Mouse (Mus musculus): ENCODE results near the gene Rab7b.

Gene Rab7b

DNA sequence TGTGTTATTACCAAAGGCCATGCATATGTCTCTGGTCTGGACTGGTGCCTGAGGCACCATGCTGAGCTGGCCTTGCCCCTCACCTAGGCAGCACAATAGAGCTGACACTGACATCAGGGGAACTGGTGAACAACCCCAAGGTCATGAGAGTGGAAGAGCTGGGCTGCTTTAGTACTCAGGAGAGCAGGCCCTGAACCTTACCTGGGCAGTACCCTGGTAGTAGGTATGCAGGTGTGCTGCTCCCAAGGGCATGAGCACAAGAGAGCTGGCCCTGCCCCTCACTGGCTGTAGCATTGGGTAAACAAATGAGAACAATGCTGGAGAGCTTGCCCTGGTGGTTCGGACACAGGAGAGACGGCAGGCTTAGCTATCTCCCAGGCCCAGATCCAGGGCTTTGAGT lies 6.8 kb downstream of the Rab7b start:
- CTCF ChIA-PET: no interaction called here

DNA sequence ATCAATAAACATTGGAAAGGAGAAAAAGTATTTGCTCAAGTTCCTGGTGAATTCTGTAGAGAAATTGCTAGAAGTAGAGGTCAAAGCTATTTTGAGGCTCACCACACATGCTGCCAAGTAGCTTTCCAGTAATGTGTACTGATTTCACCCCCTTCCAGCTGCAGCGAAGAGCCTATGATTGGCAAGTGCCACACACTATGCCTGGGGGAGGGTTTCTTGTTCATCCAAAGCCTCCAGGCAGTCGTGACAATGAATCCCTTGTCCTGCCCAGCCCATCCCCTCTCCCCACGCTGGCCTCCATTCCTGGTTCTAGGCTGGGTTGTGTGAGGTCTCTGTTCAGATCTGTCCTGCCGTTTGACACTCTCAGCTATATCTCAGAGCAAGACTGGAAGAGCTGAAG lies 7.8 kb downstream of the Rab7b start:
- CTCF ChIA-PET: no interaction called here

DNA sequence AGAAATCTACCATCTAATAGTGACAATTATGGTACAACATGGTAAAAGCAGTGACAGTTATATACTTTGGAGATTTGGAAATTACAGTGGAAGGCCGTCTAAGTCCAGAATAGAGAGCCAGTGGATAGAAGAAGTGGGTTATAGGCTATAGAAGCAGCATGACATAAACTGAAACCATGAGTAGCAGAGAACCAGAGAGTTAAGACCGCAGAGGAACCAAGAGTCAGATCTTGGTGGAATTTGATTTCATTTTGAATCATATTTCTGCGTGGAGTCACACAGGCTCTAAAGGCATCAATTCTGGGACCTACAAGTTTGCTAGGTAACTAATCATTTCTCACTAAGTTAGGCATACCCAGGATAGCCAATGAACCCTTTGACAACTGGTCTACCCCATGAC lies 10.3 kb downstream of the Rab7b start:
- CTCF ChIA-PET: no interaction called here

DNA sequence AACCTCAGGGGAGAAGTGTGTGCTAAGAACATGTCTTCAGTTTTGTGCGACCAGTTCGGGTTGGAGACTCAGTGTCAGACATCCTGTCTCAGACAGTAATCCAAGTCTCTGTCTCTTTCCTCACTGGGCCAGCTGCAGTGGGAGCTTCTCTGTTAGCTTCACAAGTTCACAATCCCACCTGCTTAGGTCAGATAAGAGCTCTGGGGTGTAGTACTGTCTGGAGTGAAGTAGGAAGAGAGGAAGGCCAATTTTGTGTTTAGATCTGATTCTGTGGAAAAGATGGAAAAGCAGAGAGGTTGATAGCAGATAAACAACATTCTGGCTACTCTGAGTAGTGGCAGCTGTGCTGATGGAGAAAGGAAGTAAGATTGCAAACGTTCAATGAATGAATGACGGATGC lies 11.1 kb downstream of the Rab7b start:
- CTCF ChIA-PET: no interaction called here

DNA sequence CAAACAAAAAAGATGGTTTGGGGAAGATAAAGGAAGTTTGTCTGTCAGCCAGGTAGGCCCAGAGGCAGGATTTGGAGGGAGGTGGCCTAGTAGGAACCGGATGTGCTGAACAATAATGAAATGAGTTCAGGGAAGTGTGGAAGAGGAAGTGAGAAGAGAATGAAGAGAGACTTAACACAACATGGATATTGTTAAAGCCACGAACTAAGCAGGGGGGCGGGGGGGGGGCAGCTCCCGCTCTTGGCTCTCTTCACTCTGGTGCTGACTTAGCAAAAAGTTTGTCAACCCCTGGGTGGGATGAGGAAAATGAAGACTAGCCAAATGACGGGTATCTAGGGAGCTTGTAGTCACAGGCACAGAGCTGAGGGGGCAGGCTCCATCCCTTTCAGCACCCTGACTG lies 12.0 kb downstream of the Rab7b start:
- CTCF ChIA-PET: interaction anchor here (0.8 kb wide), 1 partner anchor 114 kb away, joined by 3 read pairs; no protein-coding TSS in a partner anchor

DNA sequence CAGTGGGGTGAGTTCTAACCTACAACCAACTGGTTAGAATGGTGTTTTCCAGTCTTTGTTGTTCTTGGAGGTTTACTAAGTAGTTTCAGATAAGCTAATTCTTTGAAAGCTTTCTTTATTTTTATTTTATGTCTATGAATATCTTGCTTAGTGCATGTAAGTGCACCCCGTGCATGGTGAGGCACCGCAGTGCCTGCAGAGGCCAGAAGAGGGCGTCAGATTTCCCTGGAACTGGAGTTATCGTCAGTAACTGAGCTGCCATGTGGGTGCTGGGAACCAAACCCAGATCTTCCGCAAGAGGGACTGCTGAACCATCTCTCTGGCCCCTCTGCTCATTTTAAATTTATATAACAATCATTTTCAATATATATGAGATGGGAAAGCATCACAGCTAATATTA lies 12.9 kb downstream of the Rab7b start:
- CTCF ChIA-PET: no interaction called here

DNA sequence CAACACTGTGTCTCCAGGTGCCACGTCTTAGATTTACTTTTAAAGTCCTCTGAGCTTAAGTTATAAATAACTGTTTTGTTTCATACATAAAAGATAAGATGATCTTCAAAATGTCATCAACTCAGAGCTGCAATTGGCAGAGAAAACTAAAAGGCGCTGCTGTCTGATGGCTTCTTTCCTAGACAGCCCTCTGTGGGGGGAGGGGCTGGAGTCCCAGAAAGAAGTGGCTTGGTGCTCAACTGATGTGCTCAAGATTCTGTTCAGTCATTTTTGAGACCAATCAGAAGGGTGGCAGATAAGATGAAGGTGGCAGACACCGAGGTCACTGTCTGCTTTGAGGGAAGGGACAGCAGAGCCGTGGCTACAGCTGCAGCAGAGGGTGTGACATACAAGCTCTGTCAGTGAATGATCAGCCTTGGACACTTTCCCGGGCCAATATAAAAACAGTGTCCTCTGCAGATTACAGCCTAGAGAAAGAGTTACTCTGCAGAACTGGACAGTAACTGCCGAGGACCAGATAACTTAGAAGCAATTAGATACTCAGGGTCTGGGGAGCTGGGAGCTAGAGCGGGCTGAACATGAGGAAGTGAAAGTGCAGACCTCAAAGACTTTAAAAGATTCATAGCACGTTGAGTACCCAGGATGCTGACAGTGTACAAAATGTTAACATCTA lies 13.7 kb downstream of the Rab7b start:
- CTCF ChIA-PET: no interaction called here

DNA sequence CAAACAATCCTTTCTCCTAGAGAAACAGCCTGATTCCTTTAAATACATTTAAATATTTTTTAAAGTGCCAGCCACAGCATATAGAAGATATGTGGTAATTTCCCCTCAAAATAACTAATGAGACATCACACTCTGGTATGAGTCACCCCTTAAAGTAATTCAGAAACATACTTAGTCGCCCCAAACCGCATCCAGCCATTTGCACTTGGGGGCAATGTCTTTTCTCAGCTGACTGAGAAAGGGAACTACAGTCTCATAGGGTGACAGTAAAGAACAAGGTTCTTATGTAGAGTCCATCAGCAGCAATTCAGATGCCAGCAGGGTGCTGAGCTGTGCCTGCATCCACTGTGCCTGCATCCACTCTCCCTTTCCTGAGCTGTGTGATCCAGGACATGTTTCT lies 15.0 kb downstream of the Rab7b start:
- CTCF ChIA-PET: interaction anchor here (1.1 kb wide), 1 partner anchor 9 kb away, joined by 13 read pairs; no protein-coding TSS in a partner anchor

DNA sequence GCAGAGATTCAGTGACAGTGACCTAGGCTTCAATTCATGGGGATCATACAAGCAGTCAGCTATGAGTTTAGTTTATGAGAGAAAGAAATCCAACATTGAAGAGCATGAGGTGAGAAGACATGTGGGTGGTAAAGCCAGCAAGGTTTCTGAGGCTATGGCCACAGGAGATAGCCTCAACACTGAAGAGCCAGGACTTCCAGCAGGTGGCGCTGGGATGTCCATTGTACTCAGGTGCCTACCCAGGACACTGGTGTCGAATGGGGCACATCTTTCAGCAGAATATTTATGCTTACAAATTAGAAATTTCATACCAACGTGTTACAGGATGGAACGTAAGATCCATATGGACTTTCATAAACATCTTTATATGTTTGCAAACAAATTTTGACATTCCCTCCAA lies 19.8 kb downstream of the Rab7b start:
- CTCF ChIA-PET: interaction anchor here (1.3 kb wide), 1 partner anchor 55 kb away, joined by 4 read pairs; no protein-coding TSS in a partner anchor

DNA sequence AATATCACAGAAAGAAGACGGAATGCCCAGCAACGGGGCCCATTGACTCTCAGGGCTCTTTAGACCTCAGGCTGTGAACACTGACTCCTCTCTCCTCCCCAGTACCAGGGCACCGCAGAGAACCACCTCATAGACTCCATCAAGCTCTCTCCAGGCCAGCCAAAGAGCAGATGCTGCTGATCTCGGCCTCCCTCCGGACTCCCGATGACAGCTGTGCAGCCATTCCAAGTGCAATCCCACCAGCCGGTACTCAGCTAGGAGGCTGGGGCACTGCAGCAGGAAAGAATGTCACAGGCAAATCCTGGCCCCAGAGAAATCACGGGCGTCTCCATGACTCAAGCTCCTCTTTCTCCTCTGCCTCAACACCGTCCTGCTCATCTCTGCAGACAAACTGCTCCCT lies 23.0 kb downstream of the Rab7b start:
- CTCF ChIA-PET: no interaction called here

DNA sequence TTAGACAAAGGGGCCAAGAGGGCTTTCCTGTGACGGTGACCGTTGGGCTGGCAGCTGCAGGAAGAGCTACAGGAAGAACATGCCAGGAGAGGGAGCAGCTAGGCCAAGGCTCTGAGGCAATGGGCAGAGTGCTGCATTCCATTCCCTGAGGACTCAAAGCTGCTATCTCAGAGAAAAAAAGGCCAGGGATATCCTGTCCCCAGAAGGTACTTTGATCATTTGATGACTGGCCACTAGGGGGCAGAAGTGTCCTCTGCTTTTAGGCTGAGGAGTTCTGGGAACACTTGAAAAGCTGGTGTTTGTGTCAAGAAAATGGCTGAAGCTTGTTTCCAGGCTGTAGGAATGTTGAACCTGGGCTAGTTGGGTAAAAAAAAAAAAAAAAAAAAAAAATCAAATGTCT lies 23.9 kb downstream of the Rab7b start:
- CTCF ChIA-PET: interaction anchor here (0.6 to 1.1 kb wide), 2 partner anchors 8 to 381 kb away, joined by 4 to 13 read pairs; no protein-coding TSS in a partner anchor

DNA sequence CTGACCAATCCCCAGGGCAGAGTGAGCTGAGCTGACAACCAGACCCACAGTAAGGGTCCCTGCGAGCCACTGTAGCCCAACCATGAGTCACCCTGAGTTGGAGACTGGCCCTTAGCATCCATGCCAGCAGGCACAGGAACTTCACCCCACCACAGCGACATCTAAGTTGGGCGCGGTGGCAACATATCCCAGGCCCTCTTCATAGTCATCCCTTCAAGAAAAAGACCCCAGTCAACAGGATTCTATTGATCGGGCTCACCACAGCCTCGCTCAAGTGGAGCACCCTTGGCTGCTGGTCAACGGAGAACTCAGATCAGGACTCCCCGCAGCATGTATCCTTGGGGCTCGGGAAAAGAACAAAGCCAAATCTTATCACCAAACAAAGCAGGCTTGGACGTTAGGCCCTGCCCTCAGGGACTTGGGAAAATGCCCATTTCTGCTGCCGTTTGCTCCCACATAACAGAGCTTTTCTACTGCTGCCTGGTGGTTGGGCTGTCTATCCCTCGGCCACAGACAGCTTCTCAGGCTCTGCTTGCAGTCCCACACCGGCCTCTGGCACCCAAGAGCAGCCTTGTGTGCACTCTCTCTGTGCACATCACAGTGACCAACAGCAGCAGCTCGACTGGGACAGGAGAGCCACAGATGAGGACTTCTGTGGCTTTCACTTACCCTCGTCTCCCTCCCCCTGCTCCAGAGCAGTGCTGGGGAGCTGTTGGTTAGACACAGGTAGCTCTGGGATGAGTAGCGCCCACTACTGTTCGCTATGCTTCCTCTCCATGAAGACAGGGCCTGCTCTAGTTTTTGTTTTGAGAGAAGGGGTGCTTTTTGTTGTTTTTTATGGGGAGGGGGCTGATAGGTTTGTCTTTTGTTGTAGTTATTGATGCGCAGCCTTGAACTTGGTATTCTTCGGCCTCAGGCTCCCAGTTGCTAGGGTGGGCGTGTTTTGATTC lies 26.2 kb downstream of the Rab7b start:
- CTCF ChIA-PET: interaction anchor here (0.6 kb wide), 3 partner anchors 39 to 523 kb away, joined by 3 to 5 read pairs (median 3); no protein-coding TSS in a partner anchor

DNA sequence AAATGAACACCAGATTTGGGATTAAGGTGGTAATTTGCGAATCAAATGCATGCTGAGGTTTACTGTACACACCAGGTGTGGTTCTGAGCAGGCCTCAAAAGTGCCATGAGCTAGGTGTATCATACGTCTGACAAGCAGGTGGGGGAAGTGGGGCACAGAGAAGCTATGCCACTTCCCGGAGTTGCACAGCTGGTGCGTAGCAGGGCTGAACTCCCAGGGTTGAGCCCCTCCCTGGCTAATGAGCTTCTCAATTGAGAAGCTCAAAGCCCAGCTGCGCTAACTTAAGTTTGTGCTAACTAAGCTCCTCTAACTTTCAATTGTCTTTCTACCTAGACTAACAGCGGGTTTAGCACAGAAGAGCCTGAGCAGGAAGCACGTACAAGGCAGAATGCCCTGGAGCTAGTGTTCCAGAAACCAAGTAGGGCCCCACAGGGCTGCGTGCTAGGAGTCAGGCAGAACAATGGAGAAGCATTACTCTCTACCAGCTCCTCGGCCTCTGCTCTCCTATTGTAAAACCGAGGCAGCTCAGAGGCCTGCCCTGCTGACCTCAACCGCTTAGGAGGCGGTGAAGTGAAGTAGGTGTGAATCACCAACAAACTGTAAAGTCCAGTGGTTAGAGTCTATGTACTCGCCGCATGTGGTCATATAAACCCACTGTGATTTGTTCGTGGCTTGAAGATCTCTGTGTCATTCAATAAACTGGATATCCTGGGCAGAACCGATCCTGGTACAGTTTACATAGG lies 30.6 kb downstream of the Rab7b start:
- CTCF ChIA-PET: no interaction called here

DNA sequence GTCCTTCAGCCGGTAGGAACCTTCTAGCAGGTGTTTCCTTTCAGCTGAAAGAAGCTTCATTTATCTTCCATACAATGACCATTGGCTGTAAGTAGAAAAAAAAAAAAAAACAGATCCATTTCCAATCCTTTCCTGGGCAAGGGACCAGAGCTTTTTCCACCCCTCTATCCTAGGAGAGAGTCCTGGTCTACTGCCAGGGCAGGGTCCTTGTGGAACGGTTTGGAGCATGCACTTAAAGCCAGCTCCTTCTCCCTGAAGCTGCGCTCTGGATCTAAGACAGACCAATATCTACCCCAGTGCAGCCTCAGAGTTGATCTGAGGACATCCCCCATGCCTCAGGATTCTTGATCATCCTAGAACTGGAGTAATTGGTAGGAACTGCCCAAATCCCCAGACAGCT lies 33.5 kb downstream of the Rab7b start:
- CTCF ChIA-PET: interaction anchor here (1.0 kb wide), 1 partner anchor 13 kb away, joined by 5 read pairs; no protein-coding TSS in a partner anchor

DNA sequence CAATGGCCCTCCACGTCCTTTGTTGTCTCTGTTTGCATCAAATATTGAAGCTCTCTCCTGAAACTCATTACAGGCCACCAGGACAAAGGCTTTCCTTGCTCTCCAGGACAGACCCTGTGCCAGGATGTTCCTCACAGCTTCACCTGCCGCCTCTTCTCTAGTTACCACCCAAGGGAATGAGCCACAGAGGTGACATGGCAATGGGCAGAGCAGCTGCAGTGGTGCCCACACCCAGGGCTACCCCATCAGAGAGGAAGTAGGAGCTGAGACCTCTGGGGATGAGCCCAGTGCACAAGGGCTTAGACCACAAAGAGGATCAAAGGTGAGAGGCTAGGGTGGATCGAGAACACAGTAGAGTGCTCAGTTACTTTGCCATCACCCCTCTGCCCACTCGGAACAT lies 35.1 kb downstream of the Rab7b start:
- CTCF ChIA-PET: no interaction called here

DNA sequence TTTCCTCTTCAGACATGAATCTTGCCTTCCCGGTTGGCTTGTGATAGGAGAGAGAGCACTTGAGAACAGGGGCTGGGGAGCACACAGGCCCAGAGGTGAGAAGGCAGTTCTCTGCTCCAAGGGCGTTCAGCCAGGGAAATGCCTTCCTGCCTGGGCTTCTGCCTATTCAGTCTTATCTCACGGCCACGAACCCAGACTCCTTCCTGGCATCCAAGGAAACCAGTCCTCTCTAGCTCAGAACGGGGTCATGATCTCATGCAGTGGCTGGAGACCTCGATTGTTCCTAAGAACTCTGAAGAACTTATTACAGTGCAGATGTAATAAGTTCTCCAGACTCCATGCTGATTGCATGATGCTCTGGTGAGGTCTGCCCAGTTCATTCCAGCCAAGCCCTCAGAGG lies 38.1 kb downstream of the Rab7b start:
- CTCF ChIA-PET: no interaction called here

DNA sequence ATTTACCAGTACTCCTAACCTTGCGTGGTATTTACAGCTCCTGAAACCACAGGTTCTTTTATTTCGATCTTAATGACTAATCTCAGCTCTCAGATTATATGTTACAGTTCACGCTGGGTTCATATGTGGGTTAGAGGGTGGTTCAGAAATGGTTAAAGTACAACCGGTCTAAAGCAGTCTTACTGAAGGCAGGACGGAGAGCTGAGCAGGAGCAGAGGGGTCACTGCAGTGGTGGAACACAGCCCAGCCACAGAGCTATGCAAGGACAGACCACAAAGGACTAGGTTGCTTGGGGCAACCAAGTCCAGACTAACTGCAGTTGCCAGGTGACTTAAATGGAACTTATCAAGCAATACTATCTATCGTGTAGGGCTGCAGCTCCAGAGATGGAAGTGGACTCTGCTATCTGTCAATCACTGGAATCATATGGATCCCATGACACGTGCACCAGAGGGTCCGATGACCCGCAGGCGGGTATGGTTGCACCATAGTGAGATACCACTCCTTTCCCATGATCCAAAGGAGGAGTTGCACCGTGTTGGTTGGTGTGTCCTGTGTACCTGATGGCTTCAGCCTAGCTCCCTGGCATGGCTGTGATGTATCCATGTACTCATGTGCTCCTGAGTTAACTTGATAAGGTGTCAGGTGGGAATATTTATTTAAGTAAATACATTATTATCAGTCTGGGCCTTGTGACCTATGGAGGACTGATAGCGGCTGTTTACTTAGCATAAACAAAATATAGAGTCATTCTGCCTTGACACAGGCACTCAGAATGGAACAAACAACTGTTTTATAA lies 42.3 kb downstream of the Rab7b start:
- CTCF ChIA-PET: interaction anchor here (0.6 kb wide), 1 partner anchor 15 kb away, joined by 3 read pairs; no protein-coding TSS in a partner anchor

DNA sequence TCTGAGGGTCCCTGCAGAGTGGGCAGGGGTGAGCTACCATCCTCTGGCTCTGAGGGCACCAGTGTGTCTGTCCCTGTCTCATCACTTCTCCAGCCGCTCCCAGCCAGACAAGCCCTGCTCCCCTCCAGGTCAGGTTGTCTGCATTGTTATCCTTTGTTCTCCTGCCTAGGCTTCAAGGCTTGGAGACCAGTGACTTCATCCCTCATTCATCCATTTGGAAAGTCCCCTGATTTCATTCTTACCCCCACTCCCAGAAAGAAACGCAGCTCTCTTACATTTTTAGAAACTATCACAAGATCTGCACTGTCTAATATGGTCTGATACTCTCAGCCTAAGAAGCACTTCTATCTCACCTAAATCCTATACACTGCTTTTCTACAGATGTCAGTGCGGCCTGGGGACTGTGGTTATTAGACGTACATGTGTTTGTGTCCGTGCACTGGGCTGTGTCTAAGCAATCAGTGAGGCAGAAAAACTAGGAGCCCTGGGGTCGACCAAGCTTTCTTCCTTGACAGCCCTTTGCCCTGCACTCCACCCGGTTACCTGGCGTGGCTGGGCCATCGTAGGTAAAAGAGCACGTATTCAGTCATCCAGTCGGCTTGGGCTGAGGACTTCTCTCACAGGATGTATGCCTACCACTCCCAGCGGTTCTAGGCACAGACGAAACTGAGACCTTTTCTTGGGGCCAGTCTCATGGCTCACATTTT lies 45.1 kb downstream of the Rab7b start:
- CTCF ChIA-PET: no interaction called here

DNA sequence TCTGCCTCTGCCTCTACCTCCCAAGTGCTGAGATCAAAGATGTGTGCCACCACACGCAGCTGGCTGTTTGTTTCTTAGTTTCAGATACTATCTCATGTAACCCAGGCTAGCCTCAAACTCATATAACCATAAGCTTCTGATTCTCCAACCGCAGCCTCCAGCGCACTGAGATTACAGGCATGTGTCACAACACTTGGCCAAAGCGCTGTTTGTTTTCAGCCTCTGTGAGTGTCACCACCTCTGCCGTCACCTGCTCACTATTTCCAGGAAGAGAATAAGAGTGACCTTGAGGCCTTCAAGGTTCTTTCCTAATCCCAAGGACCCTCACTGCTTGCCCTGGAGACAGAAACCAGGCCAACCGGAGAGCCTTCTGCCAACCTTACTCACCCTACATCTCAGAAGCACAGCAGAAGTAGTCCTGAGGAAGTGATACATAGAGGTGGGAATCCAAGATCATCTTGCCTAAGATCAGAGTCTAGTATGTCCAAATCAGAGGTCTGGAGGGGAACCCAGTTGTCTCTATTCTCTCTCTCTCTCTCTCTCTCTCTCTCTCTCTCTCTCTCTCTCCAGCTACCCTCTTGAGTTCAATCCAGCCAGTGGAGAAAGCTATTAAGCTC lies 46.3 kb downstream of the Rab7b start:
- CTCF ChIA-PET: interaction anchor here (0.7 kb wide), 1 partner anchor 29 kb away, joined by 4 read pairs; no protein-coding TSS in a partner anchor

DNA sequence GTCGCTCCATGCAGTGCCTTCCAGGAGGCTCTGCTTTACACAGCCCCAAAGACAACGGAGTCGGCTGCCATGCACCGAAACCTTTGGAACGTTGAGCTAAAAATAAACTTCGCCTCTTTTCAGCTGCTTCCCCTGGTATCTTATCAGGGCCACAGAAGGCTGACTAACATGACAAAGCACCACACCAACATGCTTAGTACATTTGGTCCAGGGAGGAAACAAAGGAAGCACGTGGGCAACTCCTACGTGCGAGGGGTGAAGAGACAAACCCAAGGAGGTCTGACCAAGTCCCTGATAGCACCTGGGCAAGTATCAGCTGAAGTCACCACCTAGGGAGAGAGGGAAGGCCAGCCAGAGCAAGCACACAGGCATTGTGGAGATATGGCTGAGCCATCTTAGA lies 48.0 kb downstream of the Rab7b start:
- CTCF ChIA-PET: no interaction called here
